Mouse (Mus musculus) bone marrow, adult 2 months (tissue): ENCODE measurements at regions not wholly inside any gene's neighbourhood (a gene's known extent, or its start where the extent isn't known, plus 50 kb on each side); places are given as distances from the start of the nearest gene placed in this dataset.

ENCODE experiments used
- CTCF ChIP-seq: fragments of 200-500 bp; IDR thresholded peaks from 2 replicates; pipeline ENCODE4 v1.5.1; 2011; ENCODE audit warnings: low read length, control low read depth; ENCODE audit not compliant: control insufficient read depth, insufficient read depth
- POLR2A ChIP-seq: fragments of 200-500 bp; IDR thresholded peaks from 2 replicates; pipeline ENCODE4 v1.6.1; 2011; ENCODE audit warnings: low read depth, mild to moderate bottlenecking, control low read depth, low read length, borderline replicate concordance; ENCODE audit not compliant: control insufficient read depth

DNA sequence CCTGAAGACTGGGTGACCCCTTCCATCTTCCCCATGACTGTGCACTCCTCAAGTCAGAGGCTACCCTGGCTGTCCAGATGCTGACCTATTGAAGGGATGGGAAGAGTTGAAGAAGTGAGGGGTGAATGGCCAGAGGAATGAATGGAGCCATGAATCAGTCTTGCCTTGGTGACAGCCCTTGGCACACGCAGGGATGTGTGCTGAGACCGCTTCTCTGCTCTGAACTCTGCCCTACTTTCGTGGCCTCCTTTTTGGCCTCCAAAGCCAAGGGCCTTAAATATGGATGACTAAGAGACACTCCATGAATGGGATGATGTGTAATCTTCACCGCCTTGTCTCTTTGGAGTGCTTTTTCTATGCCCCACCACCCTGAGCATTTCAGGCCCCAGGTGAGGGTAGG, 259.7 kb downstream of the Dysf start:
- TF ChIP-seq CTCF = no peak
- no peak for TF ChIP-seq POLR2A
